Mouse (Mus musculus): Measurements from ENCODE around the gene Lingo1.

Lingo1 gene

GRCm38 (mm10) chr9:56722089-56722825, 74.0 kb downstream of the Lingo1 start:
- no peak for DNase-seq (ENCODE audit: low spot score)

DNA sequence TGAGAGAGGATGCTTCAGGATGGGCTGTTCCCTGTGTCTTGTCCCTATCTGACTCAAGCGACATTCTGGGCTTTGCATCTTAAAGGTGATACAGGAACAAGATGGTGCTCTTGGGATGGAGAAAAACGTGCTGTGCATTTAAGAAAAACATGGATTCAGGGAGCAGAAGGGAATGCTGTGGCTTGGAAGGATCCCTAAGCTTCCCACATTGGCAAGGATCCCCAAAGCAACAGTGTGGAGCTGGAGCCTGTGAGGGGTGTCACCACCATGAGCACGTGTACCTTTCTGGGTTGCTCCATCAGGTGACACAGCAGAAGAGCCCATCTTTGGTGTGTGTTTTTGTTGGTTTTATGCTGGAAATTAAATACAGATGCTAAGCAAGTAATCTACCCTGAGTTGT, 77.3 kb downstream of the Lingo1 start:
- no peak for DNase-seq (ENCODE audit: low spot score)

DNA sequence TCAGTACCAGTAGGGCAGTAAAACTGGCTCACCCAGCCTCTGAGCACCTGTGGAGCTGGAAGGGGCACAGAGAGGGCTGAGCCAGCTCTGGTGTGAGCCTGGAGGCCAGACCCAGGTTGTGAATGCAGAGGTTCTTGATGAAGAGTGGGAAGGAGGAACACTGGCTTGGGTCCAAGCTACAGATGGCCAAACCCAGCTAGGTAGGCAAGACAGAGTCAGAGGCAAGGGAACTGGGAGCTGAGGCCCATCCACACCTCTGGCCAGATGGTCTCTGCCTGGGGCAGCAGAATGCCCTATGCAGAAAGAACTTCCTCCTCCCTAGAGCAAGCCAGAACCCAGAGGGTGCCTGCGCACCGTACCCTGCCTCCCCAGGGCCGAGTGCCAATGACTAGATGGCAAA, 79.7 kb downstream of the Lingo1 start:
- no peak for DNase-seq (ENCODE audit: low spot score)

GRCm38 (mm10) chr9:56716066-56716465, 80.2 kb downstream of the Lingo1 start:
- no peak for DNase-seq (ENCODE audit: low spot score)

DNA sequence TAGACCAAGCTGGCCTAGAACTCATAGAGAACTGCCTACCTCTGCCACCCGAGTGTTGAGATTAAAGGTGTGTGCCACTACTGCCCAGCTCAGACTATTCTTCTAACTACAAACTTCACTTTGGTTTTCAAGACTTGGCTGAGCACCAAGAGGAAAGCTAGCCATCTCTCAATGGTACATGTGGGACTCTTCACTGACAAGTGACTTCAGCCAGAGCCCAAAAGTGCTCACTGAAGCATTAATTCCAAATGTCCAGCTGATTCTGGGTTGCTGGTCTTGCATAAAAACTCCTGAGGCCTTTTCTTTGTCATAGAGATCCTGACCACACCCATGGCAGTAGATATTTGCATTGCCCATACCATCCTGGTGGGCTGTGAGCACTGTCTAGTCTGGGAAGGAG, 81.9 kb downstream of the Lingo1 start:
- no peak for DNase-seq (ENCODE audit: low spot score)

DNA sequence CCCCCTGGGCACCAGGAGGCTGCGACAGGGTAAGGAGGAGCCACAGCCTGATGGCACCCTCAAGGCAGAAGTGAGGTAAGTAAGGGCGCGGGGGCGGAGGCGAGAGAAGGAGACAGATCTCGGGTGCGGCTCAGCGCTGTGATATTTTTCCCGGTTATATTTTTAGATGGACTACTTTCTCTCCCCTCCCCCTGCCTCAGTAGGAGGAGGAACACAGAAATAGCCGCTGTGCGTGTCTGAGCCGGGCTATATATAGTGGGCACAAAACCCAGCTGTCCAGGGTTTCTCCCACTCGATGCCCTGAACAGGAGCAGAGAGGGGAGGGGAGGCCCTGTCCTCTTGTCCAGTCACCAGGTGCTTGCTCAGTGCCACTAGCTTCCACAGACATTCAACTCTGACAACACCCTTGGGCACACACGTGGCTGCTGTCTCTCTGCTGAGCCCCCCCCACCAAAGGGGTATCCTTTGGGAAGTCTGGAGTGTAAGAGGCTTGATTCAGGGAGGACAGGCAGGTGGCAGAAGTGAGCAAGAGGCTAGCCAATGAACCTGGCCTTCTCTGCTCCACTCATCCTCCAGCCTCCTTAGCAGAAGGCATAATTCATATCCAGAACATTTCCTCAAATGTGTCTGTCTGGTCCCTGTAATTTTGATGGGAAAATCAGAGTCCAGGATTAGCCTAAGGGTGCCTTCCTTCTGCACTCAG, 83.5 kb downstream of the Lingo1 start:
- DNase-seq (ENCODE audit: low spot score), result peak; percentile 91

DNA sequence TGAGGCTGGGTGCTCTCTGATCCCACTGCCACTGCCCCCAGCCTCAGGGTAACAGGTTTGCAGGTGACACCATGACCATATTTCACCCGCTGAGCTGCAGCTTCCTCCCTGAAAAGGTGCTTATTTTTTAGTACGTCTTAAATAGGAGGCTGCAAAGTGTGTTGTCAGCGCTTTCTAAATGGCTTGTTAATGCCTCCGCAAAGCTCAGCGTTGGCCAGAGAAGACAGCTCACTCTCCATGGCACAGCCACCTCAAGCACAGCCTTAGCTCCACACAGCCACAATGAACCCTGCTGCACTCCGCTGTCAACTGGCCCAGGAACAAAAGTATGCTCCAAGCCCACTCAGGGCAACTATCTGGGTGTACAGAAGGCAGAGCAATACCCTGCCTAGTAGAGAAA, 85.3 kb downstream of the Lingo1 start:
- no peak for DNase-seq (ENCODE audit: low spot score)

- no peak for DNase-seq (ENCODE audit: low spot score)
These were observed 89.7 kb downstream of the Lingo1 start for GRCm38 (mm10) chr9:56706482-56707085.

- DNase-seq (ENCODE audit: low spot score), result no peak
These were observed 94.9 kb downstream of the Lingo1 start for GRCm38 (mm10) chr9:56701394-56701793.

GRCm38 (mm10) chr9:56700866-56701265, 95.4 kb downstream of the Lingo1 start:
- DNase-seq (ENCODE audit: low spot score), result no peak

GRCm38 (mm10) chr9:56698715-56699370, 97.4 kb downstream of the Lingo1 start:
- no peak for DNase-seq (ENCODE audit: low spot score)

DNA sequence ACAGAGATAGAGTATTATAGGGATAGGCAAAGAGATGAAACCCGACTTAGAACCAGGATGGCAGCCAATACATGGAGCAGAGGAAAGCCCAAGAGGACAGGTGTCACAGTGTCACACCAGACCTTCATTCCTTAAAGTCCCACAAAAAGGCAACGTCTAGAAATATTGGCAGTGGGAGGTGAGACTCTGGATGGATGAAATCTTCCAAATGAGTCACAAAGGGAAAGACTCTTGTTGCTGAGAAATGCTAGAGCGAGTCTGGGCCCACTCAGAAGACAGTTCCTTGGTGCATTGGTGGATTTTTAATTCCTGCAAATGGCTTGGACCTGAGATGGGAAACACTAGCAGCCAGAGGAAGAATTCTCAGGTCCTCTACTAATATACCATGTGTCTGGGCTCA, 102.2 kb downstream of the Lingo1 start:
- DNase-seq (ENCODE audit: low spot score), result no peak

DNA sequence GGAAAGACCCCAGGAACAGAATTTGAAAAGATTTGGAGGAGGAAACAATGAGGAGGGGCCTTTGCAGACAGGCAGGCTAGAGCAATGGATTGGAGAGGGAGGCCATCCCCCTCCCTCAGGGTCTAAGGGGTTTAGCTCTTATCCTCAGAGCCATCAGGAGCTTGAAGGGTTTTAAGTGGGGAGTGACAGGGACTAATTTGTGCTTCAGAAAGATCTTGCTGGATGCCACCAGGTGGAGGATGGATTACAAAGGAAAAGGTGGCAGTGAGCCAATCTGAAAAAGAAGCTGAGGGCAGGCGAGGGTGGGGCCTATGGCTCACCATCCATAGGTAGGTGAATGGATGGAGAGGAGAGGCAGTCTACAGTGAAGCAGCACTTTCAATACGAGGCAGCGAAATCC, 105.0 kb downstream of the Lingo1 start:
- no peak for DNase-seq (ENCODE audit: low spot score)

DNA sequence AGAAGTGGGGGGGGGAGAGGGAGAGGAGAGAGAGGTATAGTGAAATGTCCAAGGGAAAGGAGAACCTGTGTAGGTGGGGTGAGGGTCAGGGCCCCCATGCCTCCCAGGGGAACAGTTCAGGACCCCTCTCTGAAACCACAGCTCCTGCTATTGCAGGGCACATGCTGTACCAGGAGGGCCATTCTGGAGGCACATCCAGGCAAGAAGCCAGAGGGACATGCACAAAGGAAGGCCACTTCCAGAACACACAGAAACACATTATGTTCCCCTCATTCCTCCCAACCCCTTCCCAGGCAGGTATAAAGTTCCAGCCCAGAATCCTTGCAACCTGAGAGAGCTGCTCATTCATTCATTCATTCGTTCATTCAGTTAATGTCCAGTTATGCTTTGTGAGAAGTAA, 105.6 kb downstream of the Lingo1 start:
- DNase-seq (ENCODE audit: low spot score), result no peak

DNA sequence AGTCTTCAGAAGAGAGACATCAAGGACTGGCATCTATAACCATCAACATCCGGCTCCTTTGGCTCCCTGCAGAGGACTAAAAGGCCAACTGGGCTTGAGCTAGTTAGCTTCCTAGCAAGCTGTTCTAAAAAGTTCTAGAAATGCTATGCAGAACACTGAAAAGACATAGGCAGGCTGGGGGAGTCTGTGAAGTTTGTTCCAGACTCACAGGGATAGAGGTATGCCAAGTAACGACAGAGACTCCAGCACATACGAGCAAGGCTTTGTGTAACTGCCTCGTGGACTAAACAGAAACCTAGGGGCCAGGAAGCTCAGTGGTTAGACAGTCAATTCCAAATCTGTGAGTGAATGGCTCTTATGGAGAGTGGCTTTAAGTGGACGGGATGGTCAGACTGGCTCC, 108.8 kb downstream of the Lingo1 start:
- DNase-seq (ENCODE audit: low spot score), result no peak

DNA sequence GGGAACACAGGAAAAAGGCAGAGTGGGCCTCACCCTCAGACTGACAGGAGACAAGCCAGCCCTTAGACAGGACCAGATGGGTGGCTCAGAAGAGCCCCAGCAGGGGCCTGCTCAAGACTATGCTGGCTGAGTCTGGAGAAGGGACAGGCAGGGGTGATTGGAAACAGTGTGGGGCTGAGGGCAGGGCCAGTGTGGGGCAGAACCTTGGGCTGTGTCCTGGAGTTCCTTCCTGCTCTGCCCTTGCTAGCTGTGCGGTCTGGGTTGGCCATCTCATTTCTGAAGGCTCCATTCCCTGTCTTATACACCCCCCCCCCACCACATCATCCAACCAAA, 109.2 kb downstream of the Lingo1 start:
- no peak for DNase-seq (ENCODE audit: low spot score)

DNA sequence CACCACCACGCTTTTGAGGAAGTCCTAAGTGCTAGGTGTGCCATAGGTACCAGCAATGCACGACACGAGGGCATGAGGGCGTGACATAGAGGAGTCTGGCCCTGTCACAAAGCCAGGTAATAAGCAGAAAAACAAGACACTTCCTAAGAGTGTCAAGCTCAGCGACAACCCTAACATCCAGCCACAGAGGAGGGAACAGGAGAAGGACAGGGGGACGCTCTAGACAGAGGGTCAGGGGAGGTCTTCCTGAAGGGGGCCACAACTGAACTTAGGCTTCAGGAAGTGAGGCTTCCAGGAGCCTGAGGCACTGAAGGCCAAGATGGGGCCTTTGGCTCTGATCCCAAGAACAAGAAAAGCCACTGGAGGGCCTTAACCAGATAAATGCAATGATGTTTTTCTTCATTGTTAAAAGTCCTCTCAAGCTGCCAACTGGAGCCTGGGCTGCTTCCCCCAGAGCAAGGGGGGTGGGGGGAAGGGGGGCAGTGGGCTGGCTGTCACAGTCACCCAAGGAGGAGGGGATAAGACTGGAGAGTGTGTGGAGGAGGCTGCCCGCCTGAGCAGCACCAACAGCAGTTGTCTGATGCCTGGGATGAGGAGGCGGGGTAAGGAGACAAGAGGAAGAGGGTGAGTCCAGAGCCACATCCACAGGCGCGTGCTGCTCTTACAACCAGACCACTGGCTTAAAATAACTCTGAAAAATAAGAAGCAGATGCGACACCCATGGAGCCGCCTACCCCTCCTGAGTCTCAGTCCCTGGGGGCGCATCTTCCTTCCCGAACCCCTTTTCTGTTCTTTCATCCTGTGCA, 109.7 kb downstream of the Lingo1 start:
- peak; percentile 75 for DNase-seq (ENCODE audit: low spot score)

DNA sequence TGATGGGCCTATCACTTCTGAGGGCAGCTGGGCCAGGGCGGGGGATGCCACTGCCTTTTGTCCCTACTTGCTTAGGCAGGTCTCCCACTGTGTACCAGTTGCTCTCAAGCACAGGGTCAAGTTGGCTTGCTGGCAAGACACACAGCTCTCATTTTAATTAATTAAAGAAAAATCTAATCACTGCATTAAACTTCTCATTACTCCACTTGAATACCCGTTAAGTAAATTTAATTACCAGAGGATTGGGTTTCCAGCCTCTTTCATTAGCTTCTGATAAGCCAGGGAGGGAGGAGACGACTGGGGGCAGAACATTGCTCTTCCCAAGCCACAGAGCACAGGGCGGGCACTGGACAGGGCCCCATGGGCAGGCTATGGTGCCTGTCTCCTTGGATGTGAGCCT, 113.4 kb downstream of the Lingo1 start:
- DNase-seq (ENCODE audit: low spot score), result no peak

- DNase-seq (ENCODE audit: low spot score), result peak; percentile 52
These were observed 114.3 kb downstream of the Lingo1 start for GRCm38 (mm10) chr9:56681950-56682349.

DNA sequence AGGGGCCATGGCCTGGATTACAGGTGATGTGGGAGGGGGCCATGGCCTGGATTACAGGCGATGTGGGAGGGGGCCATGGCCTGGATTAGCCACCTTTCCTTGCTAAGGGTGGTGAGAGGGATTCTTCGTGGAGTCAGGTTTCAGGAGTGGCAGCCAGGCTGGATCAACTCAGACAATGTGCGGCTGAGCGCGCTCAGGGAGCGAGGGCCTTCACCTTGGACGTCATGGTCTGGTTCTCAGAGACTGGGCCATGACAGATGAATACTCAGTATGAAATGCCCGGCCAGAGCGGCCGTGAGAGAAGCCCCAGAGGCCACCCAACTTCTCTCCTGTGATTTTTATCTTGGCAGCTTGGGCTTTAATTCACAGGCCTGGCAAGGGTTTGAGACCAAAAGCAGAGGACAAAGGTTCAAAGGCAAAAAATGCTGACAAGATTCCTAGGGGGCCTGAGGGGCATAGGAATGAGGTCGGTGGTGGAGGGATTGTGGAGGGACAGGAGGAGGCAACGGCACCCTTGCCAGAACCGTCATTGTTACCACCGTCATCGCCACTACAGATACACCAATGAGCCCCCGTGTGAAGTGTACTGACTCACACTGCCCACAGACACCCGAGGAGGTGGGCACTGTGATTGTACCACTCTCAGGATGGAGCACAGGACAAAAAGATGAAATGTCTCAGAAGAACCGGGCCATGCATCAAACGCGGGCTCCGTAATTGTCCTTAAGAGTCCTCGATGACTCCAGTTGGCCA, 117.2 kb downstream of the Lingo1 start:
- DNase-seq (ENCODE audit: low spot score), result no peak

DNA sequence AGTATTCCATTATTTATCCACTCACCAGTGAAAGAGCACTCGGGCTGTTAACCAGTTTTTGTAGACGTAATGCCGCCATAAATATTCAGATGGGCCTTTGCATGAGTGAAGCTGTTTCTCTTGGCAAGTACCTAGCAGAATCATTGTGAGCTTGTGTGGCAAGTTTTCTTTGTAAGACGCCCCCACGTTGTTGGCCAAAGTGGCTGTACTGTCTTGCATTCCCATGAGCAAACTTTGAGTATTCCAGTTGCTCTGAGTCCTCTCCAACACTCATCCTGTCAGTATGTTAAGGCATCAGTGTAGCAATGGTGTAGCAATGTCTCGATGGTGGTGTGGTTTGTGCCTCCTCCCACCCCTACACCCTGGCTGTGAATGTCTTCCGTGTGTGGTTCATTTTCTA, 120.6 kb downstream of the Lingo1 start:
- DNase-seq (ENCODE audit: low spot score), result no peak

Data from left cerebral cortex, adult 11 months (tissue).